Mouse (Mus musculus) brown adipose tissue, adult 24 weeks (tissue): ENCODE measurements at regions not wholly inside any gene's neighbourhood (a gene's known extent, or its start where the extent isn't known, plus 50 kb on each side); places are given as distances from the start of the nearest gene placed in this dataset.

Experiments used
- H3K27ac ChIP-seq: fragments of 200-500 bp; replicated peaks from 2 replicates; pipeline ENCODE4 v1.5.1; 2012; ENCODE audit warnings: low read depth, mild to moderate bottlenecking, low read length
- H3K4me1 ChIP-seq: fragments of 200-500 bp; 2 replicates; pipeline ENCODE4 v1.6.1; 2012; ENCODE audit warnings: low read length, mixed read lengths; ENCODE audit not compliant: control insufficient read depth, insufficient read depth, insufficient read length
- H3K4me3 ChIP-seq: fragments of 200-500 bp; 2 replicates; pipeline ENCODE4 v1.5.1; 2012; ENCODE audit warnings: low read depth, mild to moderate bottlenecking, low read length, moderate library complexity; ENCODE audit not compliant: insufficient read depth

DNA sequence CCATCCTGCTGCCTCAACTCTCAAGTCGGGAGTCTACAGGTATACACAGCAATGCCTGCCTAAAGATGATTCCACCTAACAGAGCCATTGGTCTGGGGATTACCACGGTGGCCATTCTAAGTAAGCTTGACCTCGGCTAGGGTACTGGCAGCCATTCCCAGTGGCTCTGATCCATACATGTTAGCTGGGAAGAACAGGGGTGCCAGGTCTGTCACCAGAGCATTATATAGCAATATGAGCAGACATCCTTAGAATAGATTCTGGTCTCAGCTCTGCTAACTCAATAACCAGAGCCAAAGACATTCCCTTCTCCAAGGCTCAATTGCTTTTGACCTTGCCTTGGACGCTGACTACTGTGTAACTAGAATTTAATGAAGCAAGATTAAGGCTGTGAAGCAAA lies 128.2 kb upstream of the Ces5a start:
- H3K4me3 ChIP-seq = no peak overlapping the region
- H3K4me1 ChIP-seq = 0 out of 2 replicates have a peak, but pooled peaks cover 3% of the 10 kb centered on the region
- H3K27ac ChIP-seq = no peak overlapping the region

DNA sequence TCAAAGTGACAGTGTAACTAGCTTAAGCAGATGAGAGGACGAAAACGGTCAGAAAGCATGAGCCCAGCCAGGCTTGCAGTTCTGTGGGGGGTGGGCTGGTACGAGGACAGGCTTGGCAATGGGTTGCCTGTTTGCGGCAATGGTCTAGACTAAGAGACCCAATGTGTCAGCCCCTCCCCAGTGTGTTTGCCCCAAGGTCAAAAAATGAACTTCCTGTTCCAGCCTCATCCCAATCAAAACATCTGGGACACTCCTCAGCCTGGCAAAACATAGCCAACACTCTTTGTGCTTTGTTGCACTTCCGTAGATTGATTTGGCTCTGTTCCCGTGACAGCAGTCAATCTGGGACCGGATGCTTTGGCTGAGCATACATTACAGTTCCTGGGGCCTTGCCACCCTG lies 132.7 kb upstream of the Ces5a start:
- Histone ChIP-seq H3K27ac (no peak overlapping the region), H3K4me1 (0 out of 2 replicates have a peak, but pooled peaks cover 3% of the 10 kb centered on the region), H3K4me3 (no peak overlapping the region)

DNA sequence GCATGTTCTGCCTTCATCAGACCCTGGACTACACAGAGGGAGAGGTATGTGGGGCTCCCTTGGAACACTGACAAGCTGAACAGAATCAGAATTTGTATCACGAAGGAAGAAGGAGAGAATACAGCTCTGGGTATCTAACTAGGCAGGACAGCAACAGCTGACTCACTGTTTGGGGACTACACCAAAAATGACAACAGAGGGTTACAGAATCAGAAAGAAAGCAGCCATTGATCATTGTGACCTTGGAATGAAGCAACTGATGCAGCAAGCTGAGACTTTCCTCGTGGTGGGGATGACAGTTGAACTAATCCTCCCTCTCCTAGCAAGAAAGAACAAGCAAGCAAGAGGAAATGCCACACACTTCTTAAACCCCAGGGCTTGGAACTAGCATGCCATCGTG lies 135.0 kb upstream of the Gnao1 start:
- Histone ChIP-seq H3K27ac (no peak overlapping the region), H3K4me3 (no peak overlapping the region), H3K4me1 (no peaks in the 10 kb centered on the region)

DNA sequence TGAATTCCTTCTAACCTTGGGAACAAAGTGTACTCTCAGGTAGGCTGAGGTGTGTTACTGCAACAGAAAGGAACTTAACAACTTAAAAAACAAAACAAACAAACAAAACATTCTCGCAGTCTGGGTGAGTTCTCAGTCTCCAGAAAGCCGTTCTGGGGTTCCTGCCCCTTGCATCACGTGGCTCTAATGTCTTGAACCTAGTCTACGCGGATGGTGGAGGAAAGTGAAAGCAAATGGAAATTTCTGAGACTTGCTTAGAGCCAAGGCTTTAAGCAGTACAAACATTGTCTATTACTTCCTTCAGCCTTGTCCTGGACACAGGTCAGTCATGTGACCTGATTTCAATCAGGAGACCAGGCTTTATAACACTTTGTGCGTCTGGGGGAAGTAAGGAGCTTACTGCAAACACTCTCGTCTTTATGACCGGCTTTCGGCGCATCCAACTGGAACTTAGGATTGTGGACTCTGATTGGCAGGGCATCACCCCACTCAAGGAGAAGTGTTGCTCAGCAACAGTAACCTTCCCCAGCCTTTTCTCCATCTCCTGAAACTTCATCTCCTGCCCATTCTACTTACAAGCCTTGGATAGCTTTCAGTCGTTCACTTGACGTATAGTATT lies 125.9 kb upstream of the Gnao1 start:
- Histone ChIP-seq H3K4me3 (no peak overlapping the region), H3K4me1 (no peaks in the 10 kb centered on the region), H3K27ac (no peak overlapping the region)

- Histone ChIP-seq H3K4me3 (no peak overlapping the region), H3K27ac (no peak overlapping the region), H3K4me1 (no peaks in the 10 kb centered on the region)
Measured at GRCm38 (mm10) chr8:93684392-93684791, 125.4 kb upstream of the Gnao1 start.

DNA sequence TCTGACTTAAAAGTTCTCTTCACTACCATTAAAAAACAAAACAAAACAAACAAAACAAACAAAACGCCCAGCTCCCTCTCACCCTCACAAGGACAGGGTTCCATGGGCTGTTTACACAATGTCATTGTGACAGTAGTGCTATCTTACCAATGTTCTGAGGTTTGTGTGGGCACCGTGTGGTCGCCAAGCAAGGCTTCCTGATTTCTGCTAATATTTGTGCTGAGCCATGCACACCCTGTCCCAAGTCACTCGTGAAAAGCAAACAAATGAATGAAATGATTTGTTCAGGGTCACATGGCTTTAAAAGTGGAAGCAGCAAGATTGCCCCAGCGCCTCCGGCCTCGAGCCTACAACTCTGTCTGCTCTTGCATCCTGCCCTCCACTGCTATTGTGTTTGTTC lies 120.9 kb upstream of the Gnao1 start:
- no peaks in the 10 kb centered on the region for H3K4me1 ChIP-seq
- no peak overlapping the region for H3K4me3 ChIP-seq
- no peak overlapping the region for H3K27ac ChIP-seq

- H3K4me3 ChIP-seq = no peak overlapping the region
- no peak overlapping the region for H3K27ac ChIP-seq
- no peaks in the 10 kb centered on the region for H3K4me1 ChIP-seq
Measured at GRCm38 (mm10) chr8:93689832-93690471, 119.8 kb upstream of the Gnao1 start.

DNA sequence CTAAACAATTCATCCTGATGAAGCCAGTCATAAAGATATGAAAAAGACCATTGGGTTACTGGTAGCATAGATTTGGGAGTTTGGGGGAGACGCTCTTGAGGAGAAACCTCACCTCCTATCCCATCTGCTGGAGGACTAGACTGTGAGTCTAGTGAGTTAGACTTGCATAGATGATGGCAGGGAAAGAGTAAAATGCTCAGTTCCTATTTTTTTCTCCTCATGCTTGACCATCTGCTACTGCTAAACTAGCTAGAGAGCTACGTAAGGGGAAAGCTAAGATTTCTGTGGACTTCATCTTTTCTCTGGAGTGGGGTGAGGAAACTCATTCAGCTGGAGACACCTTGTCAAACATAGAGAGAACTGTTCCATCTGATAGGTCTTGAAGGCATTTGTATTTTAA lies 118.4 kb upstream of the Gnao1 start:
- no peak overlapping the region for H3K4me3 ChIP-seq
- H3K4me1 ChIP-seq = no peaks in the 10 kb centered on the region
- H3K27ac ChIP-seq = no peak overlapping the region

DNA sequence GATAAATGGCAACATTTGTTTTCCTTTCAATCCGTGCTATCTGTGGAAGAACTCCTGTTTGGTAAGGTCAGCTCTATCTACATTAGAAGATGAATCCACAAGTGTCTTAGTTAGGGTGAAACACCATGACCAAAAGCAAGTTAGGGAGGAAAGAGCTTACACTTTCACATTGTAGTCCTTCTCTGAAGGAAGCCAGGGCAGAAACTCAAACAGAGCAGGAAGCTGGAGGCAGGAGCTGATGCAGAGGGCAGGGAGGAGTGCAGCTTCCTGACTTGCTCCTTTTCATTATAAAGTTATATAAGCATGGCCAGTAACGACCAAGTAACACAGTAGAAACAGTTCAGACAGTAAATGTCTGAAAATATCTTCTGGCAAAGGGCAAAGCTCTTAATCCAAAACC lies 117.9 kb upstream of the Gnao1 start:
- Histone ChIP-seq H3K4me3 (no peak overlapping the region), H3K4me1 (no peaks in the 10 kb centered on the region), H3K27ac (no peak overlapping the region)

GRCm38 (mm10) chr8:93697206-93697605 lies 112.6 kb upstream of the Gnao1 start:
- Histone ChIP-seq H3K4me3 (no peak overlapping the region), H3K27ac (no peak overlapping the region), H3K4me1 (no peaks in the 10 kb centered on the region)

DNA sequence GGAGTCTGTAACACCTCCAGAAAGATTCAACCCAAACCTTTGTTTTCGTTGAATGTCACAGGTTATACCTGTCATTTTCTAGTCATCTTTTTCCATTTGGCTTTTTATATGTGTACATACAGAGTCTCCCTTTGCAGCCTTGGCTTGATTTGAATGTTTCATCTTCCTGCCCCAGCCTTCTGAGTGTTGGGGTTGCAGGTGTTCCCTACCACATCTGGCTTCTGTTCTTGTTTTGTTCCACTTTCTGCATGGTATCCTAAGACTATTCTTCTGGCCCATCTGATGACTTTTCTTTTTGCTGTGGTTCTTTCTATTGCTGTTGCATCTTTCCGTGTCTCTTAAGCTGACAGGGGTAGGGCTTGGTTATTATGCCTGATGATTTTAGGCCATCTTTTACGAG lies 111.3 kb upstream of the Gnao1 start:
- Histone ChIP-seq H3K4me3 (no peak overlapping the region), H3K4me1 (no peaks in the 10 kb centered on the region), H3K27ac (no peak overlapping the region)

- no peak overlapping the region for H3K27ac ChIP-seq
- no peak overlapping the region for H3K4me3 ChIP-seq
- no peaks in the 10 kb centered on the region for H3K4me1 ChIP-seq
Measured at GRCm38 (mm10) chr8:93701391-93701790, 108.4 kb upstream of the Gnao1 start.

DNA sequence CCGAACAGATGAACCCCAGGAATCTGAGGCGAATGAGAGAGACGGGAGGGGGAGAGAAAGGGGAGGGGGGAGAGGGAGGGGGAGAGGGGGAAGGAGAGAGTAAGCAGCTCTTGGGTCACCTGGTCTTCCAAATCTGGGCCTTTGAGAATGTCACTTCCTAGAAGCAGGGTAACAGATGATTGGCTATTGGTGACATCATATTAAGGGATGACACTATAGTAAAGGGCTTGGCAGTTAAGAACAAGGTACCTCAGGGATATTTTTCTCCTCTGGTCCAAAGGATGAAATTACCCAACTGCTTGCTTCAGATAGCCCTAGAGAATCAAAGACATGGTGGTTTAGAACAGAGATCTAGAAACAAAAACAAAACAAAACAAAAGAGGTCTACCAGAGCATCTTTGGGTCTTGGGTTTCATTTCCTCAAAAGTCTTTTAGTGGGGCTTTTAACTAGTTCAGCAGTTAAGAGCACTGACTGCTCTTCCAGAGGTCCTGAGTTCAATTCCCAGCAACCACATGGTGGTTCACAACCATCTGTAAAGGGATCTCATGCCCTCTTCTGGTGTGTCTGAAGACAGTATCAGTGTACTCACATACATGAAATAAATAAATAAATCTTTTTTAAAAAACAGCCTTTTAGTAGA lies 97.6 kb upstream of the Gnao1 start:
- H3K4me3 ChIP-seq = no peak overlapping the region
- H3K27ac ChIP-seq = no peak overlapping the region
- H3K4me1 ChIP-seq = no peaks in the 10 kb centered on the region

- H3K4me1 ChIP-seq = no peaks in the 10 kb centered on the region
- no peak overlapping the region for H3K27ac ChIP-seq
- no peak overlapping the region for H3K4me3 ChIP-seq
Measured at GRCm38 (mm10) chr8:93713221-93713620, 96.5 kb upstream of the Gnao1 start.

- H3K4me3 ChIP-seq = no peak overlapping the region
- H3K27ac ChIP-seq = no peak overlapping the region
- no peaks in the 10 kb centered on the region for H3K4me1 ChIP-seq
Measured at GRCm38 (mm10) chr8:93724896-93725489, 84.8 kb upstream of the Gnao1 start.
